Mouse (Mus musculus) MEL (cell line): Measurements from ENCODE around the gene Pym1. TPM values are rescaled to one million over a fixed set of nuclear protein-coding genes. Genes with fewer than 3 reads are reported as not detected.

Experiments used
- DNase-seq: peaks from one replicate; pipeline ENCODE4 v3.0.0; 2011; ENCODE audit warnings: low read depth, low spot score
- H3K27ac ChIP-seq: 2 replicates; pipeline ENCODE4 v1.5.1; 2012; ENCODE audit warnings: low read depth, mild to moderate bottlenecking, control low read depth, low read length, moderate library complexity; ENCODE audit not compliant: control insufficient read depth
- H3K27me3 ChIP-seq, 2 experiments: fragments of 150-350 bp in 1 of 2; sonication (generic) in 1 of 2; 2 replicates each; pipeline ENCODE4 v1.6.1; 2012; ENCODE audit warnings: low read length in 2 of 2, mild to moderate bottlenecking in 2 of 2, improper control_type of control experiment in 1 of 2, moderate library complexity in 1 of 2; ENCODE audit not compliant: insufficient read depth in 2 of 2, control insufficient read depth in 1 of 2
- H3K36me3 ChIP-seq, 2 experiments: 2 replicates each; pipeline ENCODE4 v1.6.1; 2012 to 2014; ENCODE audit warnings: low read length in 2 of 2, improper control_type of control experiment in 1 of 2, inconsistent platforms in 1 of 2, mild to moderate bottlenecking in 1 of 2; ENCODE audit not compliant: insufficient read depth in 2 of 2, control insufficient read depth in 1 of 2
- H3K4me1 ChIP-seq, 2 experiments: fragments of 150-350 bp in 1 of 2; sonication (generic) in 1 of 2; 2 replicates each; pipeline ENCODE4 v1.6.1; 2012; ENCODE audit warnings: low read length in 2 of 2, improper control_type of control experiment in 1 of 2, mild to moderate bottlenecking in 1 of 2; ENCODE audit not compliant: insufficient read depth in 2 of 2, control insufficient read depth in 1 of 2
- H3K4me3 ChIP-seq, 2 experiments: fragments of 150-350 bp in 1 of 2; sonication (generic) in 1 of 2; 2 replicates each; pipeline ENCODE4 v1.5.1; 2012; ENCODE audit warnings: low read depth in 2 of 2, low read length in 2 of 2, mild to moderate bottlenecking in 2 of 2, moderate library complexity in 2 of 2, control low read depth in 1 of 2, improper control_type of control experiment in 1 of 2; ENCODE audit not compliant: control insufficient read depth in 1 of 2, insufficient read depth in 1 of 2
- H3K79me2 ChIP-seq: 2 replicates; pipeline ENCODE4 v1.6.1; 2012; ENCODE audit warnings: mild to moderate bottlenecking, low read length, moderate library complexity; ENCODE audit not compliant: control insufficient read depth, poor library complexity, insufficient read depth
- H3K9ac ChIP-seq: 2 replicates; pipeline ENCODE4 v1.6.1; 2012; ENCODE audit warnings: low read depth, mild to moderate bottlenecking, control low read depth, low read length, moderate library complexity; ENCODE audit not compliant: control insufficient read depth, poor library complexity, severe bottlenecking
- H3K9me3 ChIP-seq: fragments of 150-350 bp; sonication (generic); replicated peaks from 2 replicates; pipeline ENCODE4 v1.6.1; 2012; ENCODE audit warnings: mild to moderate bottlenecking, low read length, improper control_type of control experiment, moderate library complexity; ENCODE audit not compliant: insufficient read depth
- CHD1 ChIP-seq: IDR thresholded peaks from 2 replicates; pipeline ENCODE4 v1.6.1; 2012; ENCODE audit warnings: low read depth, mild to moderate bottlenecking, inconsistent platforms, low read length, improper control_type of control experiment
- E2F4 ChIP-seq: IDR thresholded peaks from 2 replicates; pipeline ENCODE4 v1.6.1; 2011; ENCODE audit warnings: low read depth, low read length, improper control_type of control experiment, borderline replicate concordance
- ELF1 ChIP-seq: IDR thresholded peaks from 2 replicates; pipeline ENCODE4 v1.6.1; 2014; ENCODE audit warnings: low read depth, mild to moderate bottlenecking, inconsistent platforms, low read length, improper control_type of control experiment, moderate library complexity
- EP300 ChIP-seq, 2 experiments: IDR thresholded peaks; 2 replicates each; pipeline ENCODE4 v1.6.1; 2011; ENCODE audit warnings: improper control_type of control experiment in 2 of 2, low read length in 2 of 2, low read depth in 1 of 2, mild to moderate bottlenecking in 1 of 2
- ETS1 ChIP-seq: IDR thresholded peaks from 2 replicates; pipeline ENCODE4 v1.6.1; 2012; ENCODE audit warnings: low read depth, mild to moderate bottlenecking, inconsistent platforms, low read length, improper control_type of control experiment, moderate library complexity
- HCFC1 ChIP-seq: IDR thresholded peaks from 2 replicates; pipeline ENCODE4 v1.6.1; 2012; ENCODE audit warnings: low read depth, mild to moderate bottlenecking, inconsistent platforms, low read length, improper control_type of control experiment, moderate library complexity
- JUND ChIP-seq: IDR thresholded peaks from 2 replicates; pipeline ENCODE4 v1.6.1; 2011; ENCODE audit warnings: low read depth, mild to moderate bottlenecking, improper control_type of control experiment, low read length
- KAT2A ChIP-seq: conservative IDR thresholded peaks from 2 replicates; pipeline ENCODE4 v1.6.1; 2012; ENCODE audit warnings: low read depth, low read length, improper control_type of control experiment, inconsistent platforms
- MAFK ChIP-seq: IDR thresholded peaks from 2 replicates; pipeline ENCODE4 v1.6.1; 2011; ENCODE audit warnings: low read depth, mild to moderate bottlenecking, low read length, improper control_type of control experiment, borderline replicate concordance
- MAX ChIP-seq: IDR thresholded peaks from 2 replicates; pipeline ENCODE4 v1.6.1; 2011; ENCODE audit warnings: low read length, improper control_type of control experiment
- MAZ ChIP-seq: IDR thresholded peaks from 2 replicates; pipeline ENCODE4 v1.6.1; 2012; ENCODE audit warnings: low read depth, mild to moderate bottlenecking, inconsistent platforms, low read length, improper control_type of control experiment
- MEF2A ChIP-seq: IDR thresholded peaks from 2 replicates; pipeline ENCODE4 v1.6.1; 2014; ENCODE audit warnings: low read depth, mild to moderate bottlenecking, inconsistent platforms, low read length, improper control_type of control experiment; ENCODE audit not compliant: poor library complexity, insufficient replicate concordance, severe bottlenecking; ENCODE audit errors: extremely low read depth
- MXI1 ChIP-seq: IDR thresholded peaks from 2 replicates; pipeline ENCODE4 v1.6.1; 2011; ENCODE audit warnings: mild to moderate bottlenecking, low read depth, low read length, improper control_type of control experiment
- MYC ChIP-seq: IDR thresholded peaks from 2 replicates; pipeline ENCODE4 v1.6.1; 2011; ENCODE audit warnings: low read depth, mild to moderate bottlenecking, low read length, improper control_type of control experiment, moderate library complexity
- NELFE ChIP-seq: IDR thresholded peaks from 2 replicates; pipeline ENCODE4 v1.6.1; 2011; ENCODE audit warnings: low read depth, low read length, improper control_type of control experiment
- POLR2A ChIP-seq, 2 experiments: IDR thresholded peaks; 2 replicates each; pipeline ENCODE4 v1.6.1; 2011 to 2012; ENCODE audit warnings: low read length in 2 of 2, mild to moderate bottlenecking in 2 of 2, control low read depth in 1 of 2, improper control_type of control experiment in 1 of 2, low read depth in 1 of 2, moderate library complexity in 1 of 2; ENCODE audit not compliant: control insufficient read depth in 1 of 2, insufficient read depth in 1 of 2, poor library complexity in 1 of 2
- POLR2AphosphoS5 ChIP-seq: IDR thresholded peaks from 2 replicates; pipeline ENCODE4 v1.6.1; 2012; ENCODE audit warnings: low read depth, borderline replicate concordance, mild to moderate bottlenecking, inconsistent platforms, low read length, moderate library complexity, mixed read lengths
- RAD21 ChIP-seq: IDR thresholded peaks from 2 replicates; pipeline ENCODE4 v1.6.1; 2011; ENCODE audit warnings: mild to moderate bottlenecking, low read depth, low read length, improper control_type of control experiment
- RCOR1 ChIP-seq: IDR thresholded peaks from 2 replicates; pipeline ENCODE4 v1.6.1; 2012; ENCODE audit warnings: low read depth, mild to moderate bottlenecking, inconsistent platforms, low read length, improper control_type of control experiment
- SIN3A ChIP-seq: IDR thresholded peaks from 2 replicates; pipeline ENCODE4 v1.6.1; 2012; ENCODE audit warnings: low read length, improper control_type of control experiment, inconsistent platforms
- TBP ChIP-seq: IDR thresholded peaks from 2 replicates; pipeline ENCODE4 v1.8.0; 2011; ENCODE audit warnings: low read depth, low read length, improper control_type of control experiment
- TCF12 ChIP-seq: IDR thresholded peaks from 2 replicates; pipeline ENCODE4 v1.6.1; 2014; ENCODE audit warnings: low read depth, mild to moderate bottlenecking, inconsistent platforms, low read length, improper control_type of control experiment, moderate library complexity
- UBTF ChIP-seq: IDR thresholded peaks from 2 replicates; pipeline ENCODE4 v1.6.1; 2012; ENCODE audit warnings: low read depth, mild to moderate bottlenecking, inconsistent platforms, low read length, improper control_type of control experiment, moderate library complexity, borderline replicate concordance; ENCODE audit not compliant: insufficient read depth
- USF1 ChIP-seq: IDR thresholded peaks from 2 replicates; pipeline ENCODE4 v1.6.1; 2014; ENCODE audit warnings: low read depth, mild to moderate bottlenecking, inconsistent platforms, low read length, improper control_type of control experiment, moderate library complexity
- USF2 ChIP-seq, 2 experiments: IDR thresholded peaks; 2 replicates each; pipeline ENCODE4 v1.6.1; 2011 to 2012; ENCODE audit warnings: improper control_type of control experiment in 2 of 2, low read length in 2 of 2, borderline replicate concordance in 1 of 2, inconsistent platforms in 1 of 2, low read depth in 1 of 2, mild to moderate bottlenecking in 1 of 2; ENCODE audit not compliant: insufficient read depth in 1 of 2
- ZC3H11A ChIP-seq: IDR thresholded peaks from 2 replicates; pipeline ENCODE4 v1.6.1; 2012; ENCODE audit warnings: low read depth, mild to moderate bottlenecking, inconsistent platforms, low read length, improper control_type of control experiment
- ZKSCAN1 ChIP-seq: IDR thresholded peaks from 2 replicates; pipeline ENCODE4 v1.6.1; 2012; ENCODE audit warnings: low read depth, mild to moderate bottlenecking, inconsistent platforms, low read length, improper control_type of control experiment, moderate library complexity
- ZMIZ1 ChIP-seq: IDR thresholded peaks from 2 replicates; pipeline ENCODE4 v1.6.1; 2012; ENCODE audit warnings: low read depth, mild to moderate bottlenecking, inconsistent platforms, low read length, improper control_type of control experiment, moderate library complexity
- ZNF384 ChIP-seq: IDR thresholded peaks from 2 replicates; pipeline ENCODE4 v1.6.1; 2012; ENCODE audit warnings: low read depth, mild to moderate bottlenecking, inconsistent platforms, low read length, improper control_type of control experiment
- polyA plus RNA-seq, 2 experiments: library from polyadenylated mRNA; stranded (reverse) in 1 of 2; unstranded in 1 of 2; fragments of >175 nt in 1 of 2; fragments of >200 nt in 1 of 2; gene quantifications; 2 replicates each; pipeline versions ENCODE4 v1.2.1 to v1.2.4; 2012; ENCODE audit warnings: low replicate concordance in 2 of 2, low read depth in 1 of 2; ENCODE audit not compliant: insufficient read length in 2 of 2, insufficient read depth in 1 of 2, missing spikeins in 1 of 2
- total RNA-seq: library from RNA; depleted of rRNA; stranded (reverse); fragments of 300-350 nt; gene quantifications from 2 replicates; pipeline ENCODE4 v1.2.3, GENCODE M21; 2012

Pym1 gene
- total and polyA plus RNA-seq, 3 experiments, result 77.4 to 107 TPM; not detected in 1

GRCm38 (mm10) chr10:128743235-128743634 is 4.5 kb upstream of the Pym1 start:
- Histone ChIP-seq H3K27me3 (no peaks in the 10 kb centered on the region), H3K36me3 (peaks cover 0 to 10% of the 10 kb centered on the region in 2 experiments; a peak in 2 of 4 replicates), H3K79me2 (peaks cover 5% of the 10 kb centered on the region)
- TF ChIP-seq RAD21, result no peak
- TF ChIP-seq POLR2A (IDR thresholded peaks at IDR 0.05; ENCODE audit: control insufficient read depth in 1 of 2, insufficient read depth in 1 of 2, low read depth in 1 of 2, low read length in 2 of 2, poor library complexity in 1 of 2), result no peak
- TF ChIP-seq ZNF384, result no peak; the same call in 1 of the 2 replicates
- no peak for TF ChIP-seq RCOR1
- no peak for TF ChIP-seq E2F4
- 0 out of 2 replicates have a peak, but pooled peaks have one; percentile 3 for TF ChIP-seq MXI1
- TF ChIP-seq TCF12, result no peak
- TF ChIP-seq MAFK, result no peak
- 0 out of 2 replicates have a peak, but pooled peaks have one; percentile 23 for TF ChIP-seq UBTF
- no peak for TF ChIP-seq JUND
- TF ChIP-seq ETS1, result 0 out of 2 replicates have a peak, but pooled peaks have one; percentile 5
- no peak for TF ChIP-seq MYC
- 0 out of 4 replicates have a peak, but pooled peaks of 1 of the 2 experiments have one; percentile 29 for TF ChIP-seq EP300 (IDR thresholded peaks at IDR 0.05; ENCODE audit: low read depth in 1 of 2, low read length in 2 of 2)
- TF ChIP-seq ZKSCAN1, result no peak
- no peak for TF ChIP-seq NELFE
- no peak for TF ChIP-seq MEF2A
- TF ChIP-seq POLR2AphosphoS5, result no peak
- peak; percentile 31; the same call in 1 of the 2 replicates for TF ChIP-seq SIN3A
- TF ChIP-seq KAT2A, result no peak
- no peak for TF ChIP-seq ZMIZ1
- no peak for TF ChIP-seq USF2 (IDR thresholded peaks at IDR 0.05; ENCODE audit: borderline replicate concordance in 1 of 2, insufficient read depth in 1 of 2, low read depth in 1 of 2, low read length in 2 of 2)
- TF ChIP-seq ELF1, result no peak
- TF ChIP-seq HCFC1, result no peak
- TF ChIP-seq MAZ, result no peak
- no peak for TF ChIP-seq USF1
- no peak for TF ChIP-seq TBP
- 0 out of 2 replicates have a peak, but pooled peaks have one; percentile 16 for TF ChIP-seq MAX
- TF ChIP-seq ZC3H11A, result no peak
- TF ChIP-seq CHD1, result no peak
- TF ChIP-seq, all 39 proteins: peak for 6
- H3K27ac ChIP-seq, result peak overlapping the region; percentile 21; the same call in 1 of the 2 replicates
- peaks cover 0 to 21% of the 10 kb centered on the region in 2 experiments for H3K4me1 ChIP-seq
- H3K4me3 ChIP-seq, result peak overlapping the region; percentile 73 to 81
- DNase-seq, result peak; percentile 60
- H3K9ac ChIP-seq, result peak overlapping the region; percentile 74
- no peaks in the 10 kb centered on the region for H3K9me3 ChIP-seq
